Mouse (Mus musculus) heart, embryonic 14.5 days (tissue): ENCODE data around the gene Sorcs3. TPM values are rescaled to one million over a fixed set of nuclear protein-coding genes. Genes with fewer than 3 reads are reported as not detected.

ENCODE experiments used
- ATAC-seq: fragments of 200-750 bp; cut with Nextera tagmentation; 2 replicates; pipeline ENCODE4 v1.8.0; 2017; ENCODE audit warnings: low read depth, moderate TSS enrichment; ENCODE audit not compliant: insufficient number of reproducible peaks, insufficient read depth, low FRiP score
- H3K27ac ChIP-seq, 2 experiments: fragments of 200-500 bp in 1 of 2; fragments of 300-500 bp in 1 of 2; sonication (generic) in 1 of 2; replicated peaks in 1 of 2; 2 replicates each; pipeline ENCODE4 v1.5.1; 2012 to 2014; ENCODE audit warnings: low read depth in 2 of 2, low read length in 2 of 2, control low read depth in 1 of 2, mild to moderate bottlenecking in 1 of 2, mixed read lengths in 1 of 2; ENCODE audit not compliant: control insufficient read depth in 1 of 2, insufficient read depth in 1 of 2
- H3K27me3 ChIP-seq: fragments of 300-500 bp; sonication (generic); 2 replicates; pipeline ENCODE4 v1.6.1; 2014; ENCODE audit warnings: mild to moderate bottlenecking, low read length, control low read depth; ENCODE audit not compliant: control insufficient read depth, insufficient read depth
- H3K36me3 ChIP-seq: fragments of 300-500 bp; sonication (generic); 2 replicates; pipeline ENCODE4 v1.6.1; 2014; ENCODE audit warnings: mild to moderate bottlenecking, control low read depth, low read length, mixed read lengths; ENCODE audit not compliant: control insufficient read depth, insufficient read depth
- H3K4me1 ChIP-seq, 2 experiments: fragments of 200-500 bp in 1 of 2; fragments of 300-500 bp in 1 of 2; sonication (generic) in 1 of 2; 2 replicates each; pipeline ENCODE4 v1.6.1; 2012 to 2014; ENCODE audit warnings: low read length in 2 of 2, control low read depth in 1 of 2, mixed read lengths in 1 of 2; ENCODE audit not compliant: control insufficient read depth in 2 of 2, insufficient read depth in 2 of 2
- H3K4me2 ChIP-seq: fragments of 300-500 bp; sonication (generic); 2 replicates; pipeline ENCODE4 v1.6.1; 2014; ENCODE audit warnings: mild to moderate bottlenecking, low read length
- H3K4me3 ChIP-seq, 2 experiments: fragments of 200-500 bp in 1 of 2; fragments of 300-500 bp in 1 of 2; sonication (generic) in 1 of 2; 2 replicates each; pipeline ENCODE4 v1.5.1; 2012 to 2014; ENCODE audit warnings: low read length in 2 of 2, mild to moderate bottlenecking in 2 of 2, control low read depth in 1 of 2, low read depth in 1 of 2, moderate library complexity in 1 of 2; ENCODE audit not compliant: control insufficient read depth in 1 of 2, insufficient read depth in 1 of 2
- H3K9ac ChIP-seq: fragments of 300-500 bp; sonication (generic); 2 replicates; pipeline ENCODE4 v1.6.1; 2014; ENCODE audit warnings: mild to moderate bottlenecking, low read length
- H3K9me3 ChIP-seq: fragments of 300-500 bp; sonication (generic); 2 replicates; pipeline ENCODE4 v1.6.1; 2016; ENCODE audit warnings: low read length, control low read depth; ENCODE audit not compliant: control insufficient read depth
- WGBS: fragments of 180-500 bp; shearing (Covaris S2); extraction: QIAGEN DNeasy Blood & Tissue Kit; methylation state at CpG from one replicate; pipeline ENCODE4 v1.1.7; 2014; 5-methylcytosine and 5-hydroxymethylcytosine counted together
- polyA plus RNA-seq: library from polyadenylated mRNA; unstranded; fragments of >200 nt; fragmentation: Nextera tagmentation; extraction: Ambion mirVana; gene quantifications from 2 replicates; pipeline ENCODE4 v1.2.1, GENCODE M21; 2014

The Sorcs3 gene
- polyA plus RNA-seq, 1 experiment from 2014 or later, result 0.39 TPM

DNA sequence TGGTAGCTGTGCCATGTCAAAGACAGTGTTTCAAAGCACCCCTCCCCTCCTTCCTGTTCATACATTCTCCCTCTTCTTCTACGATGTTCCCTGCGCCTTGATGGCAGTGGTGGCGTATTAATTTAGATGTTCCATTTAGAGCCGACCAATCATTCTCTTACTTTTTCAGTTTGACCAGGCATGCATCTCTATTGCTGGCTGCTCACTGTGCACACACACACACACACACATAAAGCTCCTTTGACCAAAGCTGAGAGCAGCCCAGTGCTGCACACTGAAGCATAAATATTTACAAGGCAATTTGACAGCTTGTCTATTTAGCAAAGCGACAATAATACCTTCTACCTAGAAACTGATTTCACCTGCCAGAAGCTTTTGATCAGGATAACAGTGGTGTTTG lies 371.3 kb downstream of the Sorcs3 start:
- Histone ChIP-seq H3K4me3 (no peak overlapping the region), H3K9ac (no peak overlapping the region), H3K27ac (no peak overlapping the region), H3K36me3 (no peaks in the 10 kb centered on the region), H3K4me2 (no peak overlapping the region), H3K4me1 (no peaks in the 10 kb centered on the region), H3K9me3 (no peaks in the 10 kb centered on the region), H3K27me3 (no peaks in the 10 kb centered on the region)
- WGBS, result 91% methylated on average over 5 of the region's 5 CpGs
- no peak for ATAC-seq

DNA sequence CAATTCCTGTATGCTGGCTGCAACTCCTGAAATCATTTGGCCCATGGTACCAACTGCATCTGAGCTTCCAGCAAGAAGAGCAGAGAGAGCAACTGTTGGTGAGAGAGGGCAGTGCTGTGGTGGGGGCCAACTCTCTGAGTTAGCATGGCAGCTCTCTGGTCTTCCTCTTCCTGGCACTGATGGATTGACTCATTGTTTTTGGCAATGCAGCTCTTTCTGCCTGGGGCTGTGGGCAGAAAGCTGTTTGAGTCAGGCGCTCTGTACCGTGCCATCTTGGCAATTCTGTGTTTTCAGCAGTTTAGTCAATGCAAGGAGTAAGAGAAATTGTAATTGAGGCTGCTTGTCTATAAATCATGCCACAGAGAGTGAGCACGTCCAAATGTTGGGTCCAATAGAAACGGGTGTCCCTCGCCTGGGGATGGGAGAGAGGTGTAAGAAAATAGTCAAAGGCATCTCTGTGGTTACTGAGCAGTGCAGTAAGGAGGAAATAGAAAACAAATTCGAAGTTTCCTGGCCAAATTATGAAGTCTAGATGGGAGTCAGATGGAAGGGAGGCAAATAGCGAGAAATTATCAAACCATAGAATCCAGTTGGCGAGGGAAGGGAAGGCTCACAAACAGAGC lies 379.2 kb downstream of the Sorcs3 start:
- 85% methylated on average over 8 of the region's 8 CpGs for WGBS
- Histone ChIP-seq H3K27ac (no peak overlapping the region), H3K9ac (no peak overlapping the region), H3K27me3 (no peaks in the 10 kb centered on the region), H3K36me3 (no peaks in the 10 kb centered on the region), H3K4me3 (no peak overlapping the region), H3K9me3 (no peaks in the 10 kb centered on the region), H3K4me2 (no peak overlapping the region), H3K4me1 (no peaks in the 10 kb centered on the region)
- ATAC-seq, result no peak

DNA sequence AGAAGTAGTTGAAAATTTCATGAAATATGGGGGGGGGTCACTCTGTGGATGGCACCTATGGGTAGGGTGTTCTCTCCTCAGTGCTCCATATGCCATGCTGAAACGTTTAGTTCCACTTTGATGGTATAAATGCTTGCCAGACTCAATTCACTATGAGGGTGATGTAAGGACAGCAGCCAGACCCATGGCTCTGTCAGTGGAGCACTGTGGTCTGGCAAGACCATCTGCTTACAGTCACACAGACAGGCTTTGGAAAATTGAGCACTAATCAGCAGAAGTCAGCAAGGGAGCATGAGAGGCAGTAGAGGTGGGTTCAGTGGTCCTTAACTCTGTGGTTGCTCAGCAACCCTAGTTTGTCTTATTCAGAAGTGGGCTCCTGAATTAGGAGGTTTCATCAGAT lies 411.1 kb downstream of the Sorcs3 start:
- 41% methylated on average over 1 of the region's 1 CpGs for WGBS

DNA sequence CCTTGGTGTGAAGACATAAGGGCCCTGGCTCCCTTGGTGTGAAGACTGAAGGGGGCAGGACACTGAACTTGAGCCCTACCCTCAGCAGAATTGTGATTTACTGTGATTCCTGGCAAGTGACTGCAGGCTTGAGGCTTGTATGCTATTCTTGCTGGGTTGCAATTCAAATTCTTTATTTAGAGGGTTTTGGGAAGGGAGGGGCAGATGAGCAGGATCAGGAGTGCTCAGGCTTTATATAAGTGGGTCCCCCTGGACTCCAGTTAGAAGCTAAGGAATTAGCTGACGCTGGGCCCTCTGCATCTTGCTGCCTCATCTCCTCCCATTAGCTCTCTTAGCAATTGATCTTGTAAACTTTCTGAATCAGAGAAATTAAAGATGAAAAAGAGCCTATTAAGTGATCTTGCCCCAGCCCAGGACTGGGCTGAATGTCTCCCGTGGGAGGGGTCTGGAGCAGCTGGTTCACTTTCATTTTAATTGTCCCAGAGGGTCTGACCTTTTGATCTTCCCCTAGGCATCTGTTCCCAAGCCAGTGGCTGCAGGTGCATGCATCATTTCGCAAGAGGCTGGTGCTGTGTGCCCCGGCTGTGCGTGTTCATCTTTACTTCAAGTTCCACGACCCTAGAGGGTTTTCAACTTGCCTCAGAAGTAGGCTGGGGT lies 425.0 kb downstream of the Sorcs3 start:
- H3K9ac ChIP-seq, result no peak overlapping the region
- H3K36me3 ChIP-seq, result no peaks in the 10 kb centered on the region
- no peak overlapping the region for H3K27ac ChIP-seq
- no peak overlapping the region for H3K4me3 ChIP-seq
- no peak overlapping the region for H3K4me2 ChIP-seq
- WGBS, result 77% methylated on average over 6 of the region's 6 CpGs
- H3K27me3 ChIP-seq, result no peaks in the 10 kb centered on the region
- ATAC-seq, result no peak
- H3K4me1 ChIP-seq, result no peaks in the 10 kb centered on the region
- H3K9me3 ChIP-seq, result no peaks in the 10 kb centered on the region

More for the DNA sequence above, 411.1 kb downstream of the Sorcs3 start:
- Histone ChIP-seq H3K27me3 (no peaks in the 10 kb centered on the region), H3K4me3 (no peak overlapping the region), H3K9me3 (no peaks in the 10 kb centered on the region), H3K27ac (no peak overlapping the region), H3K9ac (no peak overlapping the region), H3K4me1 (no peaks in the 10 kb centered on the region), H3K4me2 (no peak overlapping the region), H3K36me3 (no peaks in the 10 kb centered on the region)
- no peak for ATAC-seq

DNA sequence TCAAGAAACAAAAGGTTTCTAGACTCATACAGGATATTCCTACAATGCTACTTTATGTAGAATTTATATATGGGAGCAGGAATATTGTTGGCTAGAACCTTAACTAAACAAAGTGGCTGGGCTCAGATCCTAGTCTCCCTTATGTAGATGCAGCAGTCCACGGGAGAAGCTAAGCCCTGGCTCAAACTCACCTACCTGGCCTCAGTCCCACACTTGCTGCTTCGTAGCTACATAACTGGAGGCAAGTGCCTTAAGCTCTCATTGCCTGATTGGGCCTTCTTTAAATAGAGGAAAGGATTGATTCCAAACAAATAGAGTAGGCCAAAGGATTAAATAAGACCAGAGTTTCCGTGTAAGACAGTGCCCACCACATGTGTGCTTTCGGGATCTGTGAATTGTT lies 436.7 kb downstream of the Sorcs3 start:
- Histone ChIP-seq H3K27me3 (no peaks in the 10 kb centered on the region), H3K9me3 (no peaks in the 10 kb centered on the region), H3K36me3 (no peaks in the 10 kb centered on the region), H3K4me1 (no peaks in the 10 kb centered on the region), H3K27ac (no peak overlapping the region), H3K4me3 (no peak overlapping the region), H3K4me2 (no peak overlapping the region), H3K9ac (no peak overlapping the region)
- ATAC-seq, result no peak
- WGBS, result 77% methylated on average over 4 of the region's 4 CpGs

DNA sequence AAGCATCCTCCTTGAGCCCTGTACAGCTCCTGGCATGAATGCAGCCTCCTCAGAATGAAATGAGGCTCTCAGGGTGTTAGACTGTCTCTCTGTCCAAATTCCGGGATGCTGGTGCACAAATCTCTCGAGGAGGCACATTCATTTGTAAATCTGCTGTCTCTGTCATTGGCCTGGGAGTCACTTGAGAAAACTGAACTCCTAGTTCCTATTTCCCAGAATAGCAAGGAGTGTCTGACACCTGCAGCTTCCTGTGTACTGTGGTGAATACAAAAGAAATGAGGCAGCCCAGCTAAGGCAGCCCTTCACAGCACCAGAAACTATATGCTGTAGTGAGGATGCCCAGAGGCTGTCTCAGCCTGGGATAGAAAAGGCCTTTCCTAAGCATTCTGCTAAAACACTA lies 444.1 kb downstream of the Sorcs3 start:
- H3K27me3 ChIP-seq, result peaks cover 6% of the 10 kb centered on the region; the same call in 1 of the 2 replicates
- no peak overlapping the region for H3K4me3 ChIP-seq
- peaks cover 4 to 11% of the 10 kb centered on the region in 2 experiments for H3K4me1 ChIP-seq
- no peak overlapping the region for H3K27ac ChIP-seq
- no peak overlapping the region for H3K9ac ChIP-seq
- no peak for ATAC-seq
- H3K4me2 ChIP-seq, result no peak overlapping the region
- H3K36me3 ChIP-seq, result no peaks in the 10 kb centered on the region
- H3K9me3 ChIP-seq, result no peaks in the 10 kb centered on the region
- 53% methylated on average over 2 of the region's 2 CpGs for WGBS

DNA sequence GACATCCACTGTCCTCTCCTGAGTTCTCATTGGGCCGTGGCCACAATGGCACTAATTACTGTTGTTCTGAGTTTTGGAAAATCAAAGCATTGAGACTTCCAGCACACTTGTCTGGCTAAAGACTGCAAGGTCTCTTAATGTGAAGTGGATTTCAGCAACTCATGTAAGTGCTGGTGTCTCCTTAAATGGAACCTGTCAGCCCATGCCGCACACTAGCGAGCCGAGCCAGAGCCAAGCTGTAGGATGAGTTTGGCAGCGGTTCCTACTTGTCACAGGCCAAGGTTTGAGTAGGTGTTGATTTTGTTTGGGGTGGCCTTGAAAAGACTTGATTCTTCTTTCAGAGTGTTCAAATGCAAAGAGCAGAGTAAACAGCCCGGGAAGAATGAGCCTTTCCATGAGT lies 445.8 kb downstream of the Sorcs3 start:
- H3K9me3 ChIP-seq, result no peaks in the 10 kb centered on the region
- peak overlapping the region; percentile 39 to 53; a peak in 2 of 4 replicates for H3K27ac ChIP-seq
- ATAC-seq, result peak; percentile 69; the same call in 1 of the 2 replicates
- H3K4me3 ChIP-seq, result no peak overlapping the region
- H3K4me2 ChIP-seq, result peak overlapping the region; percentile 15
- peaks cover 4 to 11% of the 10 kb centered on the region in 2 experiments for H3K4me1 ChIP-seq
- WGBS, result 17% methylated on average over 6 of the region's 6 CpGs
- no peak overlapping the region for H3K9ac ChIP-seq
- H3K27me3 ChIP-seq, result peaks cover 6% of the 10 kb centered on the region; the same call in 1 of the 2 replicates
- no peaks in the 10 kb centered on the region for H3K36me3 ChIP-seq
